Mouse (Mus musculus): ENCODE measurements around the gene Dexi. TPM values are rescaled to one million over a fixed set of nuclear protein-coding genes. Genes with fewer than 3 reads are reported as not detected.

Dexi gene
- total RNA-seq (2012; rRNA removed) (8.1 and 9.3 TPM in 2 replicates), polyA plus RNA-seq (2012; ENCODE audit: insufficient read depth in 1 of 2, insufficient read length in 2 of 2, low read depth in 1 of 2, low replicate concordance in 2 of 2, missing spikeins in 1 of 2) (10 to 100 TPM in 1 of 2 experiments, not detected in 1; 17.8 TPM)

- Histone ChIP-seq H3K9me3 (replicated peaks; ENCODE audit: insufficient read depth, low read length) (no peaks in the 10 kb centered on the region), H3K79me2 (ENCODE audit: control insufficient read depth, insufficient read depth, low read length, poor library complexity) (peaks cover 10% of the 10 kb centered on the region), H3K27ac (ENCODE audit: control insufficient read depth, low read depth, low read length) (peak within 1 kb of the TSS; percentile 21; the same call in 1 of the 2 replicates), H3K36me3 (ENCODE audit: control insufficient read depth in 1 of 2, insufficient read depth in 2 of 2, low read length in 2 of 2) (peaks cover 0 to 10% of the 10 kb centered on the region in 2 experiments; a peak in 1 of 4 replicates), H3K4me1 (ENCODE audit: control insufficient read depth in 1 of 2, insufficient read depth in 2 of 2, low read length in 2 of 2) (peaks cover 7 to 23% of the 10 kb centered on the region in 2 experiments), H3K9ac (ENCODE audit: control insufficient read depth, low read depth, low read length, poor library complexity, severe bottlenecking) (peak within 1 kb of the TSS; percentile 82), H3K27me3 (ENCODE audit: control insufficient read depth in 1 of 2, insufficient read depth in 2 of 2, low read length in 2 of 2) (no peaks in the 10 kb centered on the region), H3K4me3 (ENCODE audit: control insufficient read depth in 1 of 2, insufficient read depth in 1 of 2, low read depth in 2 of 2, low read length in 2 of 2) (peak within 1 kb of the TSS; percentile 66 to 74)
- DNase-seq (ENCODE audit: low read depth, low spot score), result peak; percentile 98
- TF ChIP-seq NRF1 (IDR thresholded peaks at IDR 0.05; ENCODE audit: insufficient read depth, low read depth, low read length, poor library complexity, severe bottlenecking) (0 out of 2 replicates have a peak, but pooled peaks have one; percentile 13), EP300 (IDR thresholded peaks at IDR 0.05; ENCODE audit: low read depth in 1 of 2, low read length in 2 of 2) (no peak), RCOR1 (IDR thresholded peaks at IDR 0.05; ENCODE audit: low read depth, low read length) (no peak), ZNF384 (IDR thresholded peaks at IDR 0.05; ENCODE audit: low read depth, low read length) (no peak), GATA1 (IDR thresholded peaks at IDR 0.05; ENCODE audit: low read depth, low read length) (no peak), BHLHE40 (IDR thresholded peaks at IDR 0.05; ENCODE audit: borderline replicate concordance, low read depth, low read length) (no peak), JUND (IDR thresholded peaks at IDR 0.05; ENCODE audit: low read depth, low read length) (no peak), POLR2AphosphoS5 (IDR thresholded peaks at IDR 0.05; ENCODE audit: borderline replicate concordance, low read depth, low read length) (no peak), E2F4 (IDR thresholded peaks at IDR 0.05; ENCODE audit: borderline replicate concordance, low read depth, low read length) (no peak), HCFC1 (IDR thresholded peaks at IDR 0.05; ENCODE audit: low read depth, low read length) (peak; percentile 69), MXI1 (IDR thresholded peaks at IDR 0.05; ENCODE audit: low read depth, low read length) (no peak), TCF12 (IDR thresholded peaks at IDR 0.05; ENCODE audit: low read depth, low read length) (peak; percentile 74), KAT2A (conservative IDR thresholded peaks at IDR 0.05; ENCODE audit: low read depth, low read length) (no peak), SIN3A (IDR thresholded peaks at IDR 0.05; ENCODE audit: low read length) (peak; percentile 66; the same call in 1 of the 2 replicates), NELFE (IDR thresholded peaks at IDR 0.05; ENCODE audit: low read depth, low read length) (peak; percentile 88), CHD1 (IDR thresholded peaks at IDR 0.05; ENCODE audit: low read depth, low read length) (no peak), MYC (IDR thresholded peaks at IDR 0.05; ENCODE audit: low read depth, low read length) (no peak), MAFK (IDR thresholded peaks at IDR 0.05; ENCODE audit: borderline replicate concordance, low read depth, low read length) (no peak), MAZ (IDR thresholded peaks at IDR 0.05; ENCODE audit: low read depth, low read length) (no peak; the same call in 1 of the 2 replicates), TBP (IDR thresholded peaks at IDR 0.05; ENCODE audit: low read depth, low read length) (peak; percentile 96), POLR2AphosphoS2 (IDR thresholded peaks at IDR 0.05; ENCODE audit: low read length) (peak; percentile 66; the same call in 1 of the 2 replicates), UBTF (IDR thresholded peaks at IDR 0.05; ENCODE audit: borderline replicate concordance, insufficient read depth, low read depth, low read length) (0 out of 2 replicates have a peak, but pooled peaks have one; percentile 23), USF2 (IDR thresholded peaks at IDR 0.05; ENCODE audit: borderline replicate concordance in 1 of 2, insufficient read depth in 1 of 2, low read depth in 1 of 2, low read length in 2 of 2) (no peak), POLR2A (IDR thresholded peaks at IDR 0.05; ENCODE audit: control insufficient read depth in 1 of 2, insufficient read depth in 1 of 2, low read depth in 1 of 2, low read length in 2 of 2, poor library complexity in 1 of 2) (peak; percentile 90 to 94), ZMIZ1 (IDR thresholded peaks at IDR 0.05; ENCODE audit: low read depth, low read length) (peak; percentile 78), MAX (IDR thresholded peaks at IDR 0.05; ENCODE audit: low read length) (peak; percentile 14; the same call in 1 of the 2 replicates), CTCF (IDR thresholded peaks at IDR 0.05 in 2 of 3, conservative IDR thresholded peaks at IDR 0.05 in 1 of 3; ENCODE audit: control insufficient read depth in 1 of 3, insufficient read depth in 1 of 3, low read depth in 2 of 3, low read length in 3 of 3, poor library complexity in 1 of 3, severe bottlenecking in 1 of 3) (peak in 1 of 3 experiments; percentile 13; a peak in 1 of 6 replicates), MYB (IDR thresholded peaks at IDR 0.05; ENCODE audit: low read depth, low read length) (no peak)
These were observed at the start of gene Dexi for GRCm38 (mm10) chr16:10542698-10543365. Gene Dexi, minus strand, starts transcription at chr16:10543054.
